ENCODE assay signal across 9 mouse cellular contexts in genomic region chr13:46218101-46218701, GRCm38 (mm10). TPM values are rescaled to one million over a fixed set of nuclear protein-coding genes. Genes with fewer than 3 reads are reported as not detected.
DNase-seq lines count a peak whose midpoint lies in the region; ATAC-seq and TF ChIP-seq lines count a peak whose summit lies in the region.
"Had no signal": no experiment of that assay in that cellular context is flagged by ENCODE, and none has a peak within 500 bp of the region (broad histone marks: within the 10 kb centered on the region; RNA-seq: fewer than 3 reads in every experiment).

No protein-coding gene starts in this region.

- no peak for ATAC-seq in heart, embryonic 12.5 days (ENCODE audit: insufficient number of reproducible peaks, low FRiP score)
- ATAC-seq in forebrain, postnatal 0 days, result peak; percentile 85
- no peak for ATAC-seq in intestine, embryonic 16.5 days

- H3K9ac ChIP-seq in heart, embryonic 12.5 days, result no peak overlapping the region
- peak overlapping the region; percentile 47 for H3K9ac ChIP-seq in forebrain, postnatal 0 days
- H3K9ac ChIP-seq in intestine, embryonic 16.5 days (ENCODE audit: low read depth, low read length), result no peak overlapping the region

- H3K27me3 ChIP-seq in heart, embryonic 12.5 days (replicated peaks), result no peaks in the 10 kb centered on the region
- H3K27me3 ChIP-seq in forebrain, postnatal 0 days (ENCODE audit: insufficient read depth, low read length), result no peaks in the 10 kb centered on the region
- no peaks in the 10 kb centered on the region for H3K27me3 ChIP-seq in intestine, embryonic 16.5 days (replicated peaks; ENCODE audit: control insufficient read depth, insufficient read depth, low read length)

- TF ChIP-seq CTCF in forebrain, postnatal 0 days (IDR thresholded peaks at IDR 0.05; ENCODE audit: low read depth), result no peak

- no peak overlapping the region for H3K4me2 ChIP-seq in heart, embryonic 12.5 days
- peak overlapping the region; percentile 76 for H3K4me2 ChIP-seq in forebrain, postnatal 0 days (ENCODE audit: low read depth)
- H3K4me2 ChIP-seq in intestine, embryonic 16.5 days (ENCODE audit: low read depth, low read length), result peak overlapping the region; percentile 34

- WGBS in heart, embryonic 12.5 days, result 74% methylated on average over 20 of the region's 20 CpGs
- WGBS in forebrain, postnatal 0 days, result 7% methylated on average over 20 of the region's 20 CpGs
- WGBS in intestine, embryonic 16.5 days, result 65% methylated on average over 20 of the region's 20 CpGs

- no peak overlapping the region for H3K27ac ChIP-seq in heart, embryonic 12.5 days (ENCODE audit: poor library complexity, severe bottlenecking)
- peak overlapping the region; percentile 72 for H3K27ac ChIP-seq in forebrain, postnatal 0 days (ENCODE audit: low read depth, low read length)
- H3K27ac ChIP-seq in intestine, embryonic 16.5 days (ENCODE audit: low read length), result no peak overlapping the region

- H3K36me3 ChIP-seq in heart, embryonic 12.5 days, result no peaks in the 10 kb centered on the region
- no peaks in the 10 kb centered on the region for H3K36me3 ChIP-seq in forebrain, postnatal 0 days (ENCODE audit: insufficient read depth)
- no peaks in the 10 kb centered on the region for H3K36me3 ChIP-seq in intestine, embryonic 16.5 days (ENCODE audit: control insufficient read depth, insufficient read depth, low read length)

- intact Hi-C loops in left cerebral cortex, postnatal 14 days (cut with DNase I), result no loop called here

- no peaks in the 10 kb centered on the region for H3K4me1 ChIP-seq in heart, embryonic 12.5 days (replicated peaks)
- H3K4me1 ChIP-seq in forebrain, postnatal 0 days (ENCODE audit: insufficient read depth), result peaks cover 17% of the 10 kb centered on the region; the same call in 1 of the 2 replicates
- H3K4me1 ChIP-seq in intestine, embryonic 16.5 days (ENCODE audit: control insufficient read depth, insufficient read depth, low read length), result no peaks in the 10 kb centered on the region

- DNase-seq in heart, adult 18-20 months, result peak; percentile 41 to 55
- DNase-seq in brain, adult 2 months (ENCODE audit: low read depth, low spot score), result peak; percentile 94
- DNase-seq in forebrain, postnatal 0 days, result peak; percentile 82
- DNase-seq in left cerebral cortex, postnatal 14 days (ENCODE audit: low spot score in 2 of 2), result peak; percentile 85 to 88
- DNase-seq in right cerebral cortex, postnatal 14 days, result peak; percentile 81
- no peak for DNase-seq in thymus, postnatal 10 days (ENCODE audit: low spot score in 2 of 2)

- no peak overlapping the region for H3K4me3 ChIP-seq in heart, embryonic 12.5 days
- peak overlapping the region; percentile 39 for H3K4me3 ChIP-seq in forebrain, postnatal 0 days (ENCODE audit: low read depth, low read length)
- no peak overlapping the region for H3K4me3 ChIP-seq in intestine, embryonic 16.5 days (ENCODE audit: low read length)

- H3K9me3 ChIP-seq in heart, embryonic 12.5 days (replicated peaks), result no peaks in the 10 kb centered on the region
- H3K9me3 ChIP-seq in forebrain, postnatal 0 days (ENCODE audit: low read length), result no peaks in the 10 kb centered on the region
- no peaks in the 10 kb centered on the region for H3K9me3 ChIP-seq in intestine, embryonic 16.5 days (ENCODE audit: control insufficient read depth, low read length)

RNA-seq across cellular contexts. Expression of gene Stmnd1, which starts 55.3 kb away (rescaled TPM):
- under 1 TPM; 0.32 to 0.62 TPM for total RNA-seq in heart, adult 18-20 months (2021)
- polyA plus RNA-seq in heart, embryonic 12.5 days (2016; fragmentation: Nextera tagmentation; extraction: Ambion mirVana), result 0.18 and 0.33 TPM in 2 replicates
- total RNA-seq in forebrain, postnatal 0 days (2014; rRNA removed), result not detected in 2 replicates
- 0.28 TPM in 1 of 2 replicates, not detected in the other for polyA plus RNA-seq in forebrain, postnatal 0 days (2015; fragmentation: Nextera tagmentation; extraction: Ambion mirVana)
- polyA plus RNA-seq in intestine, embryonic 16.5 days (2015; fragmentation: Nextera tagmentation; extraction: Ambion mirVana), result 0.10 and 0.29 TPM in 2 replicates
- total RNA-seq in left cerebral cortex, postnatal 14 days (2021), result not detected
- polyA plus RNA-seq: spleen, adult 2 months had no signal

Comparison
In these comparisons a context has a peak if more than half of its experiments do, and no peak if none do; other contexts are left out.
1. DNase-seq: peak in heart, adult 18-20 months (2 of 2), brain, adult 2 months (single experiment), forebrain, postnatal 0 days (single experiment), left cerebral cortex, postnatal 14 days (2 of 2) and right cerebral cortex, postnatal 14 days (single experiment); none in thymus, postnatal 10 days (0 of 2).